Mouse (Mus musculus) midbrain, embryonic 10.5 days (tissue): ENCODE measurements around the gene Pygo2. TPM values are rescaled to one million over a fixed set of nuclear protein-coding genes. Genes with fewer than 3 reads are reported as not detected.
"Not testable (repeated sequence)": the region's sequence is repeated elsewhere in the genome, so short reads cannot be mapped to it uniquely, and the experiment has no call there.

Experiments used
- DNase-seq: peaks from one replicate; pipeline ENCODE4 v3.0.0-alpha.2; 2017; ENCODE audit warnings: low spot score
- H3K27ac ChIP-seq: fragments of 300-500 bp; sonication (generic); replicated peaks from 2 replicates; pipeline ENCODE4 v1.5.1; 2016; ENCODE audit warnings: mild to moderate bottlenecking
- H3K27me3 ChIP-seq: fragments of 300-500 bp; sonication (generic); 2 replicates; pipeline ENCODE4 v1.6.1; 2016; ENCODE audit warnings: low read depth, mild to moderate bottlenecking; ENCODE audit not compliant: poor library complexity, severe bottlenecking
- H3K36me3 ChIP-seq: fragments of 300-500 bp; sonication (generic); 2 replicates; pipeline ENCODE4 v1.6.1; 2016; ENCODE audit warnings: mild to moderate bottlenecking, moderate library complexity
- H3K4me1 ChIP-seq: fragments of 300-500 bp; sonication (generic); 2 replicates; pipeline ENCODE4 v1.6.1; 2016
- H3K4me3 ChIP-seq: fragments of 300-500 bp; sonication (generic); 2 replicates; pipeline ENCODE4 v1.5.1; 2016; ENCODE audit warnings: mild to moderate bottlenecking, moderate library complexity
- H3K9me3 ChIP-seq: fragments of 300-500 bp; sonication (generic); replicated peaks from 2 replicates; pipeline ENCODE4 v1.6.1; 2016; ENCODE audit warnings: mild to moderate bottlenecking
- WGBS: fragments of 180-500 bp; shearing (Covaris S2); methylation state at CpG from one replicate; pipeline ENCODE4 v1.1.7; 2016; 5-methylcytosine and 5-hydroxymethylcytosine counted together
- polyA plus RNA-seq: library from polyadenylated mRNA; unstranded; fragments of >200 nt; fragmentation: Nextera tagmentation; extraction: Ambion mirVana; gene quantifications from 2 replicates; pipeline ENCODE4 v1.2.1, GENCODE M21; 2016

Pygo2 gene
- polyA plus RNA-seq, 1 experiment from 2014 or later = 43.3 TPM

GRCm38 (mm10) chr3:89418170-89418860 is 11.7 kb upstream of the Pygo2 start, which contains the start of the genes Cks1b and Shc1:
TSS of gene Cks1b (minus strand) at chr3:89418383.
TSS of gene Shc1 (plus strand) at chr3:89418443.
- H3K36me3 ChIP-seq = peaks cover 38% of the 10 kb centered on the region
- H3K4me3 ChIP-seq = peak within 1 kb of the TSS; percentile 73
- peaks cover 54% of the 10 kb centered on the region for H3K4me1 ChIP-seq
- under 1% methylated on average over 39 of the region's 39 CpGs for WGBS
- peak; percentile 98 for DNase-seq
- no peaks in the 10 kb centered on the region for H3K9me3 ChIP-seq
- H3K27me3 ChIP-seq = no peaks in the 10 kb centered on the region
- peak within 1 kb of the TSS; percentile 94 for H3K27ac ChIP-seq

GRCm38 (mm10) chr3:89418861-89419250 is 11.2 kb upstream of the Pygo2 start:
- H3K27ac ChIP-seq = peak overlapping the region; percentile 94
- DNase-seq = peak; percentile 84
- no peaks in the 10 kb centered on the region for H3K27me3 ChIP-seq
- H3K36me3 ChIP-seq = peaks cover 39% of the 10 kb centered on the region
- WGBS = under 1% methylated on average over 16 of the region's 16 CpGs
- no peaks in the 10 kb centered on the region for H3K9me3 ChIP-seq
- peaks cover 59% of the 10 kb centered on the region for H3K4me1 ChIP-seq
- H3K4me3 ChIP-seq = peak overlapping the region; percentile 73

- peaks cover 66% of the 10 kb centered on the region for H3K4me1 ChIP-seq
- WGBS = 3% methylated on average over 9 of the region's 9 CpGs
- no peaks in the 10 kb centered on the region for H3K9me3 ChIP-seq
- H3K27me3 ChIP-seq = no peaks in the 10 kb centered on the region
- DNase-seq = peak; percentile 36
- H3K27ac ChIP-seq = peak overlapping the region; percentile 94
- peak overlapping the region; percentile 73 for H3K4me3 ChIP-seq
- peaks cover 39% of the 10 kb centered on the region for H3K36me3 ChIP-seq
Measured at GRCm38 (mm10) chr3:89419571-89419970, 10.4 kb upstream of the Pygo2 start.

GRCm38 (mm10) chr3:89419981-89420380 is 10.0 kb upstream of the Pygo2 start:
- H3K36me3 ChIP-seq = peaks cover 39% of the 10 kb centered on the region
- peaks cover 66% of the 10 kb centered on the region for H3K4me1 ChIP-seq
- no peak for DNase-seq
- WGBS = 43% methylated on average over 3 of the region's 3 CpGs
- H3K9me3 ChIP-seq = no peaks in the 10 kb centered on the region
- H3K4me3 ChIP-seq = peak overlapping the region; percentile 73
- H3K27me3 ChIP-seq = no peaks in the 10 kb centered on the region
- peak overlapping the region; percentile 94 for H3K27ac ChIP-seq

- Histone ChIP-seq H3K27ac (peak overlapping the region; percentile 85; the same call in 1 of the 2 replicates), H3K4me3 (peak overlapping the region; percentile 57)
- DNase-seq = no peak
Measured at GRCm38 (mm10) chr3:89420421-89420820, 9.6 kb upstream of the Pygo2 start.

GRCm38 (mm10) chr3:89421002-89421774 is 8.8 kb upstream of the Pygo2 start:
- no peaks in the 10 kb centered on the region for H3K9me3 ChIP-seq
- H3K27ac ChIP-seq = peak overlapping the region; percentile 85
- H3K4me1 ChIP-seq = peaks cover 64% of the 10 kb centered on the region
- DNase-seq = peak; percentile 72
- H3K4me3 ChIP-seq = peak overlapping the region; percentile 57
- H3K27me3 ChIP-seq = no peaks in the 10 kb centered on the region
- 2% methylated on average over 11 of the region's 11 CpGs for WGBS
- peaks cover 37% of the 10 kb centered on the region for H3K36me3 ChIP-seq

More at GRCm38 (mm10) chr3:89420421-89420820, 9.6 kb upstream of the Pygo2 start:
- Histone ChIP-seq H3K9me3 (no peaks in the 10 kb centered on the region), H3K36me3 (peaks cover 39% of the 10 kb centered on the region), H3K27me3 (no peaks in the 10 kb centered on the region), H3K4me1 (peaks cover 66% of the 10 kb centered on the region)
- WGBS = 65% methylated on average over 2 of the region's 2 CpGs

- H3K27ac ChIP-seq = peak overlapping the region; percentile 85
- no peaks in the 10 kb centered on the region for H3K9me3 ChIP-seq
- peaks cover 57% of the 10 kb centered on the region for H3K4me1 ChIP-seq
- H3K27me3 ChIP-seq = no peaks in the 10 kb centered on the region
- H3K36me3 ChIP-seq = peaks cover 38% of the 10 kb centered on the region
- H3K4me3 ChIP-seq = peak overlapping the region; percentile 57
- DNase-seq = no peak
- 5% methylated on average over 22 of the region's 22 CpGs for WGBS
Measured at GRCm38 (mm10) chr3:89421810-89422473, 8.1 kb upstream of the Pygo2 start.

GRCm38 (mm10) chr3:89422556-89423205 is 7.3 kb upstream of the Pygo2 start:
- H3K4me3 ChIP-seq = peak overlapping the region; percentile 57
- H3K36me3 ChIP-seq = peaks cover 45% of the 10 kb centered on the region
- WGBS = 72% methylated on average over 6 of the region's 6 CpGs
- H3K4me1 ChIP-seq = peaks cover 52% of the 10 kb centered on the region
- H3K9me3 ChIP-seq = no peaks in the 10 kb centered on the region
- H3K27ac ChIP-seq = peak overlapping the region; percentile 85
- H3K27me3 ChIP-seq = no peaks in the 10 kb centered on the region
- no peak for DNase-seq

GRCm38 (mm10) chr3:89424416-89425140 is 5.4 kb upstream of the Pygo2 start:
- Histone ChIP-seq H3K9me3 (no peaks in the 10 kb centered on the region), H3K27ac (no peak overlapping the region), H3K4me3 (no peak overlapping the region), H3K27me3 (no peaks in the 10 kb centered on the region), H3K4me1 (peaks cover 47% of the 10 kb centered on the region), H3K36me3 (peaks cover 58% of the 10 kb centered on the region)
- 90% methylated on average over 5 of the region's 5 CpGs for WGBS
- DNase-seq = no peak

GRCm38 (mm10) chr3:89425141-89425525 is 4.9 kb upstream of the Pygo2 start:
- no peaks in the 10 kb centered on the region for H3K9me3 ChIP-seq
- H3K27ac ChIP-seq = no peak overlapping the region
- no peaks in the 10 kb centered on the region for H3K27me3 ChIP-seq
- WGBS = 92% methylated on average over 5 of the region's 5 CpGs
- peaks cover 47% of the 10 kb centered on the region for H3K4me1 ChIP-seq
- DNase-seq = no peak
- peaks cover 58% of the 10 kb centered on the region for H3K36me3 ChIP-seq
- H3K4me3 ChIP-seq = no peak overlapping the region

- H3K27ac ChIP-seq = no peak overlapping the region
- no peak overlapping the region; the same call in 1 of the 2 replicates for H3K4me3 ChIP-seq
- no peak for DNase-seq
- H3K4me1 ChIP-seq = peaks cover 47% of the 10 kb centered on the region
- WGBS = 86% methylated on average over 4 of the region's 4 CpGs
- H3K36me3 ChIP-seq = peaks cover 58% of the 10 kb centered on the region
- no peaks in the 10 kb centered on the region for H3K9me3 ChIP-seq
- H3K27me3 ChIP-seq = no peaks in the 10 kb centered on the region
Measured at GRCm38 (mm10) chr3:89425876-89426275, 4.1 kb upstream of the Pygo2 start.

GRCm38 (mm10) chr3:89429021-89429420 is 993 bp upstream of the Pygo2 start:
- H3K36me3 ChIP-seq = peaks cover 67% of the 10 kb centered on the region
- H3K27ac ChIP-seq, H3K4me3 ChIP-seq, H3K27me3 ChIP-seq, H3K9me3 ChIP-seq, DNase-seq: not testable (repeated sequence)
- H3K4me1 ChIP-seq = peaks cover 32% of the 10 kb centered on the region
- WGBS = 92% methylated on average over 7 of the region's 7 CpGs
